In genomic region chr10:81318589-81319329, GRCm38 (mm10) we compare ENCODE assay signal across 8 mouse cellular contexts. TPM values are rescaled to one million over a fixed set of nuclear protein-coding genes. Genes with fewer than 3 reads are reported as not detected.
DNase-seq lines count a peak whose midpoint lies in the region; ATAC-seq and TF ChIP-seq lines count a peak whose summit lies in the region.

No protein-coding gene starts in this region.

- ATAC-seq in hindbrain, embryonic 12.5 days (ENCODE audit: low FRiP score) = no peak
- ATAC-seq in hindbrain, embryonic 11.5 days (ENCODE audit: low FRiP score) = no peak
- no peak for ATAC-seq in forebrain, postnatal 0 days
- no peak for ATAC-seq in limb, embryonic 12.5 days (ENCODE audit: insufficient number of reproducible peaks, insufficient read depth, low FRiP score, low TSS enrichment, low read depth)
- no peak for ATAC-seq in neural tube, embryonic 15.5 days (ENCODE audit: low FRiP score)

- no peaks in the 10 kb centered on the region for H3K9me3 ChIP-seq in hindbrain, embryonic 12.5 days (replicated peaks)
- H3K9me3 ChIP-seq in hindbrain, embryonic 11.5 days (ENCODE audit: control insufficient read depth, low read length) = no peaks in the 10 kb centered on the region
- no peaks in the 10 kb centered on the region for H3K9me3 ChIP-seq in forebrain, postnatal 0 days (ENCODE audit: low read length)
- H3K9me3 ChIP-seq in limb, embryonic 12.5 days = no peaks in the 10 kb centered on the region
- H3K9me3 ChIP-seq in neural tube, embryonic 15.5 days (replicated peaks) = no peaks in the 10 kb centered on the region

- TF ChIP-seq CTCF in forebrain, postnatal 0 days (IDR thresholded peaks at IDR 0.05; ENCODE audit: low read depth) = no peak

- H3K27me3 ChIP-seq in hindbrain, embryonic 12.5 days = no peaks in the 10 kb centered on the region
- H3K27me3 ChIP-seq in hindbrain, embryonic 11.5 days (ENCODE audit: control insufficient read depth, insufficient read depth, low read length) = no peaks in the 10 kb centered on the region
- no peaks in the 10 kb centered on the region for H3K27me3 ChIP-seq in forebrain, postnatal 0 days (ENCODE audit: insufficient read depth, low read length)
- H3K27me3 ChIP-seq in limb, embryonic 12.5 days = peaks cover 4% of the 10 kb centered on the region; the same call in 1 of the 2 replicates
- H3K27me3 ChIP-seq in neural tube, embryonic 15.5 days (replicated peaks) = no peaks in the 10 kb centered on the region

- H3K27ac ChIP-seq in hindbrain, embryonic 12.5 days = no peak overlapping the region
- H3K27ac ChIP-seq in hindbrain, embryonic 11.5 days (ENCODE audit: low read depth, low read length) = no peak overlapping the region
- H3K27ac ChIP-seq in forebrain, postnatal 0 days (ENCODE audit: low read depth, low read length) = peak overlapping the region; percentile 96; the same call in 1 of the 2 replicates
- H3K27ac ChIP-seq in limb, embryonic 12.5 days = peak overlapping the region; percentile 86
- peak overlapping the region; percentile 96; the same call in 1 of the 2 replicates for H3K27ac ChIP-seq in neural tube, embryonic 15.5 days (replicated peaks)

- DNase-seq in hindbrain, embryonic 11.5 days (ENCODE audit: low spot score) = no peak
- peak; percentile 67 to 68 for DNase-seq in adrenal gland, adult 18-20 months (ENCODE audit: low spot score in 2 of 2)
- no peak for DNase-seq in forebrain, postnatal 0 days
- no peak for DNase-seq in left cerebral cortex, adult 9 months (ENCODE audit: low spot score in 2 of 2)
- no peak for DNase-seq in thymus, postnatal 0 days (ENCODE audit: low spot score)

- H3K4me3 ChIP-seq in hindbrain, embryonic 12.5 days = peak overlapping the region; percentile 95
- no peak overlapping the region for H3K4me3 ChIP-seq in hindbrain, embryonic 11.5 days (ENCODE audit: low read depth, low read length)
- no peak overlapping the region for H3K4me3 ChIP-seq in forebrain, postnatal 0 days (ENCODE audit: low read depth, low read length)
- H3K4me3 ChIP-seq in limb, embryonic 12.5 days (replicated peaks) = peak overlapping the region; percentile 98
- peak overlapping the region; percentile 98 for H3K4me3 ChIP-seq in neural tube, embryonic 15.5 days (replicated peaks)

- peaks cover 59% of the 10 kb centered on the region for H3K36me3 ChIP-seq in hindbrain, embryonic 12.5 days
- peaks cover 6% of the 10 kb centered on the region; the same call in 1 of the 2 replicates for H3K36me3 ChIP-seq in hindbrain, embryonic 11.5 days (ENCODE audit: control insufficient read depth, insufficient read depth, low read length)
- peaks cover 66% of the 10 kb centered on the region for H3K36me3 ChIP-seq in forebrain, postnatal 0 days (ENCODE audit: insufficient read depth)
- peaks cover 65% of the 10 kb centered on the region for H3K36me3 ChIP-seq in limb, embryonic 12.5 days
- peaks cover 57% of the 10 kb centered on the region for H3K36me3 ChIP-seq in neural tube, embryonic 15.5 days

- 92% methylated on average over 13 of the region's 13 CpGs for WGBS in hindbrain, embryonic 12.5 days
- 92% methylated on average over 13 of the region's 13 CpGs for WGBS in hindbrain, embryonic 11.5 days
- WGBS in forebrain, postnatal 0 days = 93% methylated on average over 13 of the region's 13 CpGs
- WGBS in limb, embryonic 12.5 days = 92% methylated on average over 13 of the region's 13 CpGs
- 88% methylated on average over 13 of the region's 13 CpGs for WGBS in neural tube, embryonic 15.5 days

- H3K4me2 ChIP-seq in hindbrain, embryonic 12.5 days (replicated peaks) = peak overlapping the region; percentile 85; the same call in 1 of the 2 replicates
- no peak overlapping the region; the same call in 1 of the 2 replicates for H3K4me2 ChIP-seq in hindbrain, embryonic 11.5 days (replicated peaks; ENCODE audit: low read depth, low read length)
- H3K4me2 ChIP-seq in forebrain, postnatal 0 days (ENCODE audit: low read depth) = no peak overlapping the region
- peak overlapping the region; percentile 87 for H3K4me2 ChIP-seq in limb, embryonic 12.5 days
- peak overlapping the region; percentile 75 for H3K4me2 ChIP-seq in neural tube, embryonic 15.5 days

- peaks cover 39% of the 10 kb centered on the region for H3K4me1 ChIP-seq in hindbrain, embryonic 12.5 days
- H3K4me1 ChIP-seq in hindbrain, embryonic 11.5 days (replicated peaks; ENCODE audit: control insufficient read depth, insufficient read depth, low read length) = peaks cover 15% of the 10 kb centered on the region
- H3K4me1 ChIP-seq in forebrain, postnatal 0 days (ENCODE audit: insufficient read depth) = 0 out of 2 replicates have a peak, but pooled peaks cover 5% of the 10 kb centered on the region
- peaks cover 50% of the 10 kb centered on the region for H3K4me1 ChIP-seq in limb, embryonic 12.5 days (replicated peaks)
- H3K4me1 ChIP-seq in neural tube, embryonic 15.5 days = peaks cover 36% of the 10 kb centered on the region

- H3K9ac ChIP-seq in hindbrain, embryonic 12.5 days = peak overlapping the region; percentile 53; the same call in 1 of the 2 replicates
- no peak overlapping the region for H3K9ac ChIP-seq in hindbrain, embryonic 11.5 days (ENCODE audit: low read depth, low read length)
- H3K9ac ChIP-seq in forebrain, postnatal 0 days = no peak overlapping the region
- H3K9ac ChIP-seq in limb, embryonic 12.5 days (replicated peaks) = peak overlapping the region; percentile 57; the same call in 1 of the 2 replicates
- H3K9ac ChIP-seq in neural tube, embryonic 15.5 days (replicated peaks) = 0 out of 2 replicates have a peak overlapping the region, but pooled peaks have one; percentile 57

RNA-seq across cellular contexts. Expression of gene Cactin, which starts 2.1 kb away (rescaled TPM):
- polyA plus RNA-seq in hindbrain, embryonic 12.5 days (2016; fragmentation: Nextera tagmentation; extraction: Ambion mirVana) = 53.3 and 54.5 TPM in 2 replicates
- 26.0 and 28.9 TPM in 2 replicates for polyA plus RNA-seq in hindbrain, embryonic 11.5 days (2014; fragmentation: Nextera tagmentation; extraction: Ambion mirVana)
- total RNA-seq in adrenal gland, adult 18-20 months (2021) = 10 to 100 TPM; 34.3 to 40.9 TPM
- 24.2 and 43.4 TPM in 2 replicates for total RNA-seq in forebrain, postnatal 0 days (2014; rRNA removed)
- 19.9 and 24.2 TPM in 2 replicates for polyA plus RNA-seq in forebrain, postnatal 0 days (2015; fragmentation: Nextera tagmentation; extraction: Ambion mirVana)
- 57.7 and 58.7 TPM in 2 replicates for polyA plus RNA-seq in limb, embryonic 12.5 days (2016; fragmentation: Nextera tagmentation; extraction: Ambion mirVana)
- 27.8 and 34.0 TPM in 2 replicates for polyA plus RNA-seq in neural tube, embryonic 15.5 days (2015; fragmentation: Nextera tagmentation; extraction: Ambion mirVana)
- 41.3 and 45.8 TPM in 2 replicates for polyA plus RNA-seq in thymus, postnatal 0 days (2015; fragmentation: Nextera tagmentation; extraction: Ambion mirVana)

RNA-seq across cellular contexts. Expression of gene Tbxa2r, which starts 9.8 kb away (rescaled TPM):
- polyA plus RNA-seq in hindbrain, embryonic 12.5 days (2016; fragmentation: Nextera tagmentation; extraction: Ambion mirVana) = 2.7 and 3.1 TPM in 2 replicates
- polyA plus RNA-seq in hindbrain, embryonic 11.5 days (2014; fragmentation: Nextera tagmentation; extraction: Ambion mirVana) = 2.3 TPM in 2 replicates
- total RNA-seq in adrenal gland, adult 18-20 months (2021) = 10 to 100 TPM; 23.3 to 29.2 TPM
- 2.4 and 3.9 TPM in 2 replicates for total RNA-seq in forebrain, postnatal 0 days (2014; rRNA removed)
- polyA plus RNA-seq in forebrain, postnatal 0 days (2015; fragmentation: Nextera tagmentation; extraction: Ambion mirVana) = 3.3 and 3.4 TPM in 2 replicates
- polyA plus RNA-seq in limb, embryonic 12.5 days (2016; fragmentation: Nextera tagmentation; extraction: Ambion mirVana) = 2.2 and 2.6 TPM in 2 replicates
- 5.5 and 11.4 TPM in 2 replicates for polyA plus RNA-seq in neural tube, embryonic 15.5 days (2015; fragmentation: Nextera tagmentation; extraction: Ambion mirVana)
- 97.5 and 103 TPM in 2 replicates for polyA plus RNA-seq in thymus, postnatal 0 days (2015; fragmentation: Nextera tagmentation; extraction: Ambion mirVana)

RNA-seq across cellular contexts. Expression of gene Gipc3, which starts 24.3 kb away (rescaled TPM):
- not detected in 2 replicates for polyA plus RNA-seq in hindbrain, embryonic 12.5 days (2016; fragmentation: Nextera tagmentation; extraction: Ambion mirVana)
- not detected in 2 replicates for polyA plus RNA-seq in hindbrain, embryonic 11.5 days (2014; fragmentation: Nextera tagmentation; extraction: Ambion mirVana)
- 1 to 10 TPM; 4.5 to 6.7 TPM for total RNA-seq in adrenal gland, adult 18-20 months (2021)
- 0.15 TPM in 1 of 2 replicates, not detected in the other for total RNA-seq in forebrain, postnatal 0 days (2014; rRNA removed)
- not detected in 2 replicates for polyA plus RNA-seq in forebrain, postnatal 0 days (2015; fragmentation: Nextera tagmentation; extraction: Ambion mirVana)
- 0.05 TPM in 1 of 2 replicates, not detected in the other for polyA plus RNA-seq in limb, embryonic 12.5 days (2016; fragmentation: Nextera tagmentation; extraction: Ambion mirVana)
- polyA plus RNA-seq in neural tube, embryonic 15.5 days (2015; fragmentation: Nextera tagmentation; extraction: Ambion mirVana) = not detected in 2 replicates
- 0.14 and 0.16 TPM in 2 replicates for polyA plus RNA-seq in thymus, postnatal 0 days (2015; fragmentation: Nextera tagmentation; extraction: Ambion mirVana)

RNA-seq across cellular contexts. Expression of gene Pip5k1c, which starts 26.0 kb away (rescaled TPM):
- 97.3 and 103 TPM in 2 replicates for polyA plus RNA-seq in hindbrain, embryonic 12.5 days (2016; fragmentation: Nextera tagmentation; extraction: Ambion mirVana)
- 46.3 and 47.0 TPM in 2 replicates for polyA plus RNA-seq in hindbrain, embryonic 11.5 days (2014; fragmentation: Nextera tagmentation; extraction: Ambion mirVana)
- 10 to 100 TPM; 37.6 to 40.4 TPM for total RNA-seq in adrenal gland, adult 18-20 months (2021)
- total RNA-seq in forebrain, postnatal 0 days (2014; rRNA removed) = 189 and 229 TPM in 2 replicates
- polyA plus RNA-seq in forebrain, postnatal 0 days (2015; fragmentation: Nextera tagmentation; extraction: Ambion mirVana) = 110 and 130 TPM in 2 replicates
- polyA plus RNA-seq in limb, embryonic 12.5 days (2016; fragmentation: Nextera tagmentation; extraction: Ambion mirVana) = 63.9 and 68.5 TPM in 2 replicates
- 116 and 124 TPM in 2 replicates for polyA plus RNA-seq in neural tube, embryonic 15.5 days (2015; fragmentation: Nextera tagmentation; extraction: Ambion mirVana)
- 36.9 and 38.6 TPM in 2 replicates for polyA plus RNA-seq in thymus, postnatal 0 days (2015; fragmentation: Nextera tagmentation; extraction: Ambion mirVana)

RNA-seq across cellular contexts. Expression of gene Tjp3, which starts 27.4 kb away (rescaled TPM):
- 5.4 and 6.8 TPM in 2 replicates for polyA plus RNA-seq in hindbrain, embryonic 12.5 days (2016; fragmentation: Nextera tagmentation; extraction: Ambion mirVana)
- polyA plus RNA-seq in hindbrain, embryonic 11.5 days (2014; fragmentation: Nextera tagmentation; extraction: Ambion mirVana) = 3.8 and 3.9 TPM in 2 replicates
- 1 to 10 TPM; 1.1 to 1.6 TPM for total RNA-seq in adrenal gland, adult 18-20 months (2021)
- total RNA-seq in forebrain, postnatal 0 days (2014; rRNA removed) = 6.3 and 8.5 TPM in 2 replicates
- 5.7 and 6.4 TPM in 2 replicates for polyA plus RNA-seq in forebrain, postnatal 0 days (2015; fragmentation: Nextera tagmentation; extraction: Ambion mirVana)
- polyA plus RNA-seq in limb, embryonic 12.5 days (2016; fragmentation: Nextera tagmentation; extraction: Ambion mirVana) = 3.2 and 3.6 TPM in 2 replicates
- 4.1 and 7.9 TPM in 2 replicates for polyA plus RNA-seq in neural tube, embryonic 15.5 days (2015; fragmentation: Nextera tagmentation; extraction: Ambion mirVana)
- 7.8 and 9.3 TPM in 2 replicates for polyA plus RNA-seq in thymus, postnatal 0 days (2015; fragmentation: Nextera tagmentation; extraction: Ambion mirVana)

Comparison
In these comparisons a context has a peak if more than half of its experiments do, and no peak if none do; other contexts are left out.
1. H3K4me2 ChIP-seq: peak in hindbrain, embryonic 12.5 days (single experiment), limb, embryonic 12.5 days (single experiment) and neural tube, embryonic 15.5 days (single experiment); none in hindbrain, embryonic 11.5 days (single experiment) and forebrain, postnatal 0 days (single experiment).
2. H3K4me3 ChIP-seq: peak in hindbrain, embryonic 12.5 days (single experiment), limb, embryonic 12.5 days (single experiment) and neural tube, embryonic 15.5 days (single experiment); none in hindbrain, embryonic 11.5 days (single experiment) and forebrain, postnatal 0 days (single experiment).
3. H3K9ac ChIP-seq: peak in hindbrain, embryonic 12.5 days (single experiment), limb, embryonic 12.5 days (single experiment) and neural tube, embryonic 15.5 days (single experiment); none in hindbrain, embryonic 11.5 days (single experiment) and forebrain, postnatal 0 days (single experiment).
4. H3K27ac ChIP-seq: peak in forebrain, postnatal 0 days (single experiment), limb, embryonic 12.5 days (single experiment) and neural tube, embryonic 15.5 days (single experiment); none in hindbrain, embryonic 12.5 days (single experiment) and hindbrain, embryonic 11.5 days (single experiment).
5. DNase-seq: peak in adrenal gland, adult 18-20 months (2 of 2); none in hindbrain, embryonic 11.5 days (single experiment), forebrain, postnatal 0 days (single experiment), left cerebral cortex, adult 9 months (0 of 2) and thymus, postnatal 0 days (single experiment).